Mouse (Mus musculus): Measurements from ENCODE around the gene Sema4b.

- TF ChIP-seq POLR2A (IDR thresholded peaks at IDR 0.05; ENCODE audit: control insufficient read depth, low read depth, low read length), result no peak
- TF ChIP-seq CTCF (IDR thresholded peaks at IDR 0.05; ENCODE audit: control insufficient read depth, insufficient read depth, insufficient replicate concordance, low read depth, low read length), result no peak
These were observed 17.7 kb downstream of the Sema4b start for GRCm38 (mm10) chr7:80204362-80204761.

All from testis, adult 2 months (tissue).